Mouse (Mus musculus) heart, postnatal 0 days (tissue): ENCODE measurements around the gene Scamp2. TPM values are rescaled to one million over a fixed set of nuclear protein-coding genes. Genes with fewer than 3 reads are reported as not detected.

Source experiments
- ATAC-seq: fragments of 200-750 bp; cut with Nextera tagmentation; 2 replicates; pipeline ENCODE4 v1.8.0; 2017; ENCODE audit warnings: low read depth, moderate number of reproducible peaks, moderate library complexity; ENCODE audit not compliant: insufficient read depth
- DNase-seq: peaks from one replicate; pipeline ENCODE4 v3.0.0-alpha.2; 2016; ENCODE audit warnings: low spot score
- H3K27ac ChIP-seq: fragments of 300-500 bp; sonication (generic); 2 replicates; pipeline ENCODE4 v1.5.1; 2014; ENCODE audit warnings: low read depth, mild to moderate bottlenecking
- H3K27me3 ChIP-seq: fragments of 300-500 bp; sonication (generic); 2 replicates; pipeline ENCODE4 v1.6.1; 2014; ENCODE audit warnings: low read length, mixed read lengths; ENCODE audit not compliant: control insufficient read depth, insufficient read depth
- H3K36me3 ChIP-seq: fragments of 300-500 bp; sonication (generic); replicated peaks from 2 replicates; pipeline ENCODE4 v1.6.1; 2014; ENCODE audit warnings: low read length, mixed read lengths; ENCODE audit not compliant: control insufficient read depth, insufficient read depth
- H3K4me1 ChIP-seq: fragments of 300-500 bp; sonication (generic); 2 replicates; pipeline ENCODE4 v1.6.1; 2014; ENCODE audit warnings: antibody characterized with exemption; ENCODE audit not compliant: control insufficient read depth, insufficient read depth
- H3K4me2 ChIP-seq: fragments of 300-500 bp; sonication (generic); 2 replicates; pipeline ENCODE4 v1.6.1; 2014; ENCODE audit warnings: low read depth, mild to moderate bottlenecking, low read length, moderate library complexity
- H3K4me3 ChIP-seq: fragments of 300-500 bp; sonication (generic); 2 replicates; pipeline ENCODE4 v1.5.1; 2014; ENCODE audit warnings: low read depth, low read length
- H3K9ac ChIP-seq: fragments of 300-500 bp; sonication (generic); replicated peaks from 2 replicates; pipeline ENCODE4 v1.6.1; 2014; ENCODE audit warnings: low read depth, low read length, mixed read lengths
- H3K9me3 ChIP-seq: fragments of 300-500 bp; sonication (generic); replicated peaks from 2 replicates; pipeline ENCODE4 v1.6.1; 2016; ENCODE audit warnings: low read length; ENCODE audit not compliant: control insufficient read depth
- CTCF ChIP-seq: IDR thresholded peaks from 2 replicates; pipeline ENCODE4 v1.5.1; 2016; ENCODE audit warnings: antibody characterized with exemption, control low read depth, low read depth
- EP300 ChIP-seq: IDR thresholded peaks from 2 replicates; pipeline ENCODE4 v1.6.1; 2016; ENCODE audit warnings: antibody characterized with exemption, low read depth
- WGBS: fragments of 180-500 bp; shearing (Covaris S2); extraction: QIAGEN DNeasy Blood & Tissue Kit; methylation state at CpG from one replicate; pipeline ENCODE4 v1.1.7; 2014; 5-methylcytosine and 5-hydroxymethylcytosine counted together
- polyA plus RNA-seq: library from polyadenylated mRNA; unstranded; fragments of >200 nt; fragmentation: Nextera tagmentation; extraction: Ambion mirVana; gene quantifications from 2 replicates; pipeline ENCODE4 v1.2.1, GENCODE M21; 2015
- total RNA-seq: library from RNA; depleted of rRNA; stranded (reverse); fragments of >200 nt; gene quantifications from 2 replicates; pipeline ENCODE4 v1.2.3, GENCODE M21; 2014; ENCODE audit warnings: low replicate concordance

The Scamp2 gene
- total and polyA plus RNA-seq, 2 experiments from 2014 or later, result 45.9 to 91.7 TPM

DNA sequence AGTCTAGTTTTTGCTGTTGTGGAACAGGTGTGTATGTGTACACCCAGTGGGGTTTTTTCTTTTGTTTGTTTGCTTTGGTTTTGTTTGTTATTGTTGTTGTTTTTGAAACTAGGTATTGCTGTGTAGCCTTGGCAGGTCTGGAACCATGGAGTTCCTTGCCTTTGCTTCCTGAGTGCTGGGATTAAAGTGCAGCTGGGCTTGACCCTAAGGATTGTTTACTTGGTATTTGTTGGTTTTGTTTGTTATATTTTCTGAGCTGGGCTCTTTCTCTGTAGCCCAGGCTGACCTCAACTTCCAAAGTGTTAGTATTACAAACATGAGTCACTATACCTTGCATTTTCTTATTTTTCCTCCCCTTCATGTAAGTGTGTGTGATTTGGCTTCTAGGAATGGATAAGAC is 34.3 kb upstream of the Scamp2 start:
- no peak for TF ChIP-seq EP300
- no peak for TF ChIP-seq CTCF
- no peaks in the 10 kb centered on the region for H3K27me3 ChIP-seq
- no peak overlapping the region for H3K4me3 ChIP-seq
- no peak overlapping the region for H3K9ac ChIP-seq
- H3K4me1 ChIP-seq, result peaks cover 34% of the 10 kb centered on the region; the same call in 1 of the 2 replicates
- no peak for DNase-seq
- peaks cover 27% of the 10 kb centered on the region for H3K36me3 ChIP-seq
- H3K9me3 ChIP-seq, result no peaks in the 10 kb centered on the region
- H3K4me2 ChIP-seq, result no peak overlapping the region
- H3K27ac ChIP-seq, result no peak overlapping the region
- no peak for ATAC-seq

DNA sequence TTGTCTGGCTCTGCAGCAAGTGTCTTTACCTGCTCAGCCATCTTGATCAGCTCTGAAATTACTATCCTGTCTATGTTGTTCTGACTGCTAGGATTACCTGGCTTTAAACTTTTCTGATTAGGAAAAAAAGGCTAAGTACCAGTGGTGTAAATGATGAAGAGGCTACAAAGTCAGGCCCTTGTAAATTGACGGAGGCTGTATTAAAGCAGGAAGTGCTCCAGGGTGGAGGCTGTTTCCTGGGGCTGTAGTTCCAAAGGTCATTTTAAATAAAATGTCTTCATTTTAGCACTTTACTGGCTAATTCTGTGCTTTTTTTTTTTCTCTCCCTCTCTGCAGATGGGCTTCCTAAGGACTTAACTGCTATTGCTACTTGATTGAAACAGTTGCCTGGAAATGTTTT is 28.8 kb upstream of the Scamp2 start:
- peak overlapping the region; percentile 59 for H3K27ac ChIP-seq
- DNase-seq (no peak), ATAC-seq (no peak)
- H3K36me3 ChIP-seq, result peaks cover 60% of the 10 kb centered on the region
- 60% methylated on average over 1 of the region's 1 CpGs for WGBS
- H3K4me1 ChIP-seq, result peaks cover 4% of the 10 kb centered on the region; the same call in 1 of the 2 replicates
- H3K4me3 ChIP-seq, result no peak overlapping the region
- no peak for TF ChIP-seq CTCF
- TF ChIP-seq EP300, result no peak
- no peak overlapping the region for H3K4me2 ChIP-seq
- no peak overlapping the region for H3K9ac ChIP-seq
- no peaks in the 10 kb centered on the region for H3K27me3 ChIP-seq
- H3K9me3 ChIP-seq, result no peaks in the 10 kb centered on the region

DNA sequence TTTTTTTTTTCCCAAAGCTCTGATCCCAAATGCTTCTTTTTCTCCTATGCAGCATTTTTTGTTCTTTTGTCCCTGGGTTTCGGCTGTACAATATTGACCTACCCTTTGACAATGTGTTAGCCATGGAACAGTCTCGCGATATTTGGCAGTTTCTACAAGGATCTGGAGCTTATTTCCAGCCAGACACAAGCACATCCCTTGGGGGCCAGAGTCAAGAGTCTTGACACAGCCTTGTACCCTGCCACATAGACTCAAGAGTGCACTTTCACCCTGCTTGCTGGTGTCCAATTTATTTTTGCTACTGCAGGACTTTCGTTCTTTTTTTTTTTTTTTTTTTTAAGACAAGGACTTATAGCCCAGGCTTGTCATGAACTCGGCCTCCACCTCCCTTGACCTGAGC is 24.4 kb upstream of the Scamp2 start:
- no peak overlapping the region for H3K4me3 ChIP-seq
- no peak overlapping the region for H3K27ac ChIP-seq
- H3K4me1 ChIP-seq, result peaks cover 13% of the 10 kb centered on the region
- H3K9me3 ChIP-seq, result no peaks in the 10 kb centered on the region
- ATAC-seq, result no peak
- peaks cover 52% of the 10 kb centered on the region for H3K36me3 ChIP-seq
- no peak for TF ChIP-seq EP300
- TF ChIP-seq CTCF, result no peak
- H3K9ac ChIP-seq, result no peak overlapping the region
- no peaks in the 10 kb centered on the region for H3K27me3 ChIP-seq
- DNase-seq, result no peak
- H3K4me2 ChIP-seq, result no peak overlapping the region
- 84% methylated on average over 5 of the region's 5 CpGs for WGBS

DNA sequence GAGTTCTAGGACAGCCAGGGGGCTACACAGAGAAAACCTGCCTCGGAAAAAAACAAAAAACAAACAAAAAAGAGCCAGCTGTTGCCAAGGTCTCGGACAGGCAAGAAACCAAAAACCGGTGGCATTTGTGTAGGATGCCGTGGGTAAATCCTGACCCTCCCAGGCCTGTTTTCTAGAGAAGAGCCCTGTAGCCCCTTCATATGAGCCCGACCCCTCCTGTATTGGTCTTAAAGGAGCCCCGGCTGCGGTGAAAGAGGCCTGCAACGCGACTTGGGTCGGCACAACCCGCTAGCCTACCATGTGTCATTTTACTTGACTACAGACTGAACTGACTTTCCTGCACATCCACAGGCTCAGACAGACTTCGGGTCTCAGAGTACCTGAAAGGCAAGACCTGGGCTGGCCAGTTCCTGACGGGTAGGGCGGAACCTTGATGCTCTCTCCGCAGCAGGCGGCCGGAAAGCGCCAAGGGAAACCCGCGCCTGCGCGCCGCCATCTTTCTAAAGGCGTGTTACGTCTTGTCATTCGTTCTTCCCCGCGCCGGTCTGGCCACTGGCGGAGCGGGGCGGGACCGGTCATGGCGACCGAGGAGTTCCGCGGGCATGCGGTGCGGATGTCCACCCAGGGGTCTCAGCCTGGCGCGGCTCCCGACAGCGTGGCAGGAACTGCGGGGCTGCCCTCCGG is 23.6 kb upstream of the Scamp2 start, which contains the start of gene Fam219b:
Gene Fam219b (plus strand): TSS at position 485 of the 684 bp plus-strand sequence.
- Histone ChIP-seq H3K36me3 (peaks cover 50% of the 10 kb centered on the region), H3K4me1 (peaks cover 13% of the 10 kb centered on the region), H3K27me3 (no peaks in the 10 kb centered on the region), H3K4me2 (peak within 1 kb of the TSS; percentile 95), H3K9me3 (no peaks in the 10 kb centered on the region), H3K27ac (peak within 1 kb of the TSS; percentile 71), H3K4me3 (peak within 1 kb of the TSS; percentile 68), H3K9ac (peak within 1 kb of the TSS; percentile 83)
- 2% methylated on average over 45 of the region's 45 CpGs for WGBS
- DNase-seq (peak; percentile 88), ATAC-seq (peak; percentile 90)
- TF ChIP-seq EP300 (no peak), CTCF (no peak)

DNA sequence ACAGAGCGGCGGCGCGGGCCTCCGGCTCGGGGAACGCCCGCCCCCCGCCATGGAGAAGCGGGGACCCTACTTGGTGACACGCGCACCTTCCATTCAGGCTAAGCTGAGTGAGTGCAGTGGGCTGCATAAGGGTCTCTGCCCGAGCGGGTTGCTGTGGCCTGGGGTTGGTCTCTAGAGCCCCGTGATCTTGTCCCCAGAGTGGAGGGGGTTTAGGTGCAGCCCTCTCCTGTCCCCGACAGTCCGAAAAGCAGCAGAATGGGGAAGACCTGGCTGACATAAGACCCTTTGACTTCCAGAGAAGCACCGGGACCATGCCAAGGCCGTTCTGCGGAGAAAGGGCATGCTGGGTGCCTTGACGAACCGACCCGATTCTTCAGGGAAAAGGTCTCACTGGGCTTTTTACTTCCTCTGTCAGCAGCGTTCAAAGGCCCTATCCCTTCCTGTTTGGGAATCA is 23.0 kb upstream of the Scamp2 start:
- no peak for TF ChIP-seq CTCF
- TF ChIP-seq EP300, result no peak
- Histone ChIP-seq H3K27me3 (no peaks in the 10 kb centered on the region), H3K36me3 (peaks cover 50% of the 10 kb centered on the region), H3K9ac (peak overlapping the region; percentile 83), H3K4me1 (peaks cover 13% of the 10 kb centered on the region), H3K27ac (peak overlapping the region; percentile 71), H3K9me3 (no peaks in the 10 kb centered on the region), H3K4me3 (peak overlapping the region; percentile 68), H3K4me2 (peak overlapping the region; percentile 95)
- ATAC-seq (peak; percentile 46), DNase-seq (no peak)
- WGBS, result under 1% methylated on average over 24 of the region's 24 CpGs

DNA sequence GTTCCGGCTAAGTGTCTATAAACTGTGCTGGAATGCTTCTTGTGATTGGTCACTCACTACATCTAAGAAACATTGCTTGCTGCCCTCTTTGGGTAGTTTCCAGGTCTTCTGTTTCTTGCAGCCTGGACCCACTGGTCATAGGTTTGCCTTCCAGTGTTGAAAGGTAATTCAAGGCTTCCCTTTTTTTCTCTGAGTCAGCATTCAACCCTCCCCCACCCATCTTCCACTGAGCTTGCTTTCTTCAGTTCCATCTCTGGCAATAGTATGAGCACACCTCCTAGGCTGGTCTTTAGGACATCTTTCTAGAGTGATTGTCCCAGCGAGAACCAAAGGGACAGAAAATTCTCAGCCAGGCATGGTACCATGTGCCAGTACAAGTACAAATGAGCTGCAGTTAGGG is 21.2 kb upstream of the Scamp2 start:
- 88% methylated on average over 2 of the region's 2 CpGs for WGBS
- H3K9ac ChIP-seq, result no peak overlapping the region
- no peak overlapping the region for H3K4me2 ChIP-seq
- no peak for TF ChIP-seq EP300
- TF ChIP-seq CTCF, result no peak
- no peak for ATAC-seq
- H3K4me3 ChIP-seq, result no peak overlapping the region
- peaks cover 13% of the 10 kb centered on the region for H3K4me1 ChIP-seq
- H3K9me3 ChIP-seq, result no peaks in the 10 kb centered on the region
- H3K27me3 ChIP-seq, result no peaks in the 10 kb centered on the region
- no peak for DNase-seq
- no peak overlapping the region for H3K27ac ChIP-seq
- H3K36me3 ChIP-seq, result peaks cover 50% of the 10 kb centered on the region
